Mouse (Mus musculus) central nervous system, embryonic 18 days (tissue): Measurements from ENCODE around the gene Nat14. TPM values are rescaled to one million over a fixed set of nuclear protein-coding genes. Genes with fewer than 3 reads are reported as not detected.

Experiments
- polyA plus RNA-seq: library from polyadenylated mRNA; depleted of rRNA; stranded (reverse); fragments of >200 nt; gene quantifications from 2 replicates; pipeline ENCODE4 v1.2.3, GENCODE M21; 2012; rRNA removed

Gene Nat14
- 34.3 and 37.0 TPM in 2 replicates for polyA plus RNA-seq

DNA sequence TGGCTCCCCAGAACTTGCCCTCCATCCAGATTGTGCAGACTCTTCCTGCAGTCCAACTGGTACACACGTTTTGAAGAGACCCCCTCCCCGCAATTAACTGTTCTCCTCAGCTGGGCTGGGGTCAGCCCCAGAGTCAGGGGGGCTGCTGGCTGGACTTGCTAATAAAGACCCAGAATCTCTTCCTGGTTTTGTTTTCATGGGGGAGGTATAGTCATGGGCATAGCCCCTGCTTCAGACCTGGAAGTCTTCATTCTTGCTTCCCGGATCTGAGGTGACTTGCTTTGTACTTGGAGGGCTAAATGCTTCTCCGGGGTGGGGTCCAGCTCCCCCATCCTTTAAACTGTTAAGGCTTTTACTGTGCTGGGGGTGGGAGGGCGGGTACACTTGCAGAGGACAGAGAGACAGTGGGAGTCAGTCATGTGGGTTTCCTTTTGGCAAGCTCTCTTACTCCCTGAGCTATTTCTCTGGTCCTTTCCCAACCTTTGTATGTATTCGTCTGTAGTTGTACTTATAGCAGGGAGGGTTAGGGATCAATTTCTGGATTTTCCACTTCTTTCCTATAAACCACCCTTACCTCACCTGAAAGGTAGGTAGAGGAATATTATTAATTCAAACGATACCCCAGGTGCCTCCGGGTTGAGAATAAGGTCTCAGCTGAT is at the start of gene Nat14:
Nat14 (plus strand) TSS at position 205 of the 659 bp plus-strand sequence.

DNA sequence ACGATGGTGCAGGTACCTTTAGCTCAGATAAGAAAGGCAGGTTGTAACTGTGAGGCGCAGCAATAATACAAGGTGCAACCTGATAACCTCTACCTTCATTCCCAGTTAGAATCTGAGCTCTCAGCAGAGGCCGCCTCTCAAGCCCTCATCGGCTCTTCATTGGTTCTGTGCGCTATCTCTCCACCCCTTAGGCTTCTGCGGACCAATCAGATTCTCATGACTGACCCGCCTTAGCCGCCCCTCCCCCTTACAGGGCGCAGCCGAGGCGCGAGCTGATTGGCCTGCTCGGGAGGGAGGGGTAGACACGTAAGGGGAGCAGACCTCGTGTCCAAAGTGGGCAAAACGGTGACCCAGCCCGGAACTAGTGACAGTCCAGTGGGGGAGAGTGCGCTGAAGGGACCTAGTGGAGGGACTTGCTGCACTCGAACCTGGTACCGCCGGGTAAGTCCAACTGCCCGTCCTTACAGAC is 45.0 kb upstream of the Nat14 start, which contains the start of gene Isoc2a:
Isoc2a (plus strand) TSS at position 401 of the 469 bp plus-strand sequence.

DNA sequence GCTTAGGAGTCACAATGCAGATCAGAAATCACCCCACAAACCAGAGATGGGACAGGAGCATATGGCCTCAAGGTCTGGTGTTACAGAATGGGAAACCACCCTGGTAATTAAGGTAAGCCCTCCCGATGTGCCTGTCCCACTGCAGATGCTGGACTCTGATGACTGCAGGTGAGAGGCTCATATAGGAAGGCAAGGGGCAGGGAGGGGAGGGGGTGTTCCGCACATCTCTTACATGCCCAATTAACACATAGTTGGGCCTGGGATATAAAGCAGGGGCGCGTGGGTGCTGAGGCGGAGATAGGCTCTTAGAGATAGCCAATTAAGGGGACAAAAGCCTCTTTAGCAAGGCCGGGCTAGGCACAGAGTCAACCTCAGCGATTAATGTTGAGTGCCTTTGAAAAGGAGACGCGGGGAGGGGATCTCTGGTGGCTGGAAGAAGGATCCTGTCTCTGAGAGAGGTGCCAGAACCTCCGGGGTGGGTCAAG is 15.3 kb upstream of the Nat14 start, which contains the start of gene Gm36210:
Gm36210 (minus strand) TSS at position 51 of the 485 bp plus-strand sequence.

GRCm38 (mm10) chr7:4915007-4915665 is 6.7 kb upstream of the Nat14 start, which contains the start of gene Zfp628:
Zfp628 (plus strand) TSS chr7:4915217.

DNA sequence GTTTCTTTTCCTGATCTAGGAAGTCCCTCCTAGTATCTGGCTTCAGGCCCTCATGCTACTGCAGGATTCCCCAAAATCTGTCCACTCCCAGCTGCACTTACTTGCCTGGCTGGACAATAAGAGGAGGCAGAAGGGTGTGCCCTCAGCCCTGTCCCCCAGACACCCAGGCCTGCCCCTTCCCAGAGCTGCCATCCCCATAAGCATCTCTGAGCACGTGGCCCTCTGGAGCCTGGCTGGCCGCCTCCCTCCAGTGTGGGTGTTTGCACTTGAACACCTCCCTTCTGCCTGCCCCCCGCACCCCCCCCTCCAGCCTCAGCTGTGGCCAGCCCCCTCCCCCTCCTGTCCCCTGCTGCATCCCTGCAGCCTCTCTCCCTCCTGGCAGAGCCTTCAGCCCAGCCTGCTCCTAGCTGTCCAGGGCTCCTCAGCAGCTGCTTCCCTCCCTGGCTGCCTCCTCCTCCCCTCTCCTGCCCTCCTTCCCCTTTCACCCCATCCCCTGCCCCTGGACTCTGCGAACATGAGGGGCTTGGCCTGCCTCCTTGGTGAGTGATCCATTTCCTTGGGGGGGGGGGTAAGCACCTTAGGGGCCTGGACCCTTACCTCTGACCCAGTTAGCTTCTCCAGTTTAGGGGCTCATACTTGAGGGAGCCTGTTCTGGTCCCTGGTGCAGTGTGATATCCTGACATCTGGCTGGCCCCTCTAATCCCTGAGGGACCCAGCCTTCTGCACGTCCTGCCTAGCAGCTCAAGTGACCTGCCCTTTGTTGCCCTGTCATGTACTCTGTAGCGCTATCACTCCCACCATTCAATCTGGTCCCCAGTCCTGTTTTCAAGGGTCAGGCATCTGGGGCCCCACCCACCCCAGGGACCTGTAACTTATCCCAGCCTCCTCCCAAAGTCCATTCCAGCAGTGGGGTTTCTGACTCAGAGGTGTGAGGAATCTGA is 3.9 kb downstream of the Nat14 start, which contains the start of gene Ssc5d:
Ssc5d (plus strand) TSS at position 345 of the 941 bp plus-strand sequence.

GRCm38 (mm10) chr7:4964272-4964671 is 42.4 kb downstream of the Nat14 start, which contains the start of gene Sbk2:
Sbk2 (minus strand) TSS chr7:4964406.

GRCm38 (mm10) chr7:4971068-4971467 is 49.2 kb downstream of the Nat14 start, which contains the start of gene Sbk3:
Sbk3 (minus strand) TSS chr7:4971168.

Other genes with a start within 250 kb of the Nat14 start
- 102 and 104 TPM in 2 replicates for gene Hspbp1, start 237.0 kb upstream of the Nat14 start, polyA plus RNA-seq
- gene Brsk1, start 231.4 kb upstream of the Nat14 start, polyA plus RNA-seq = 143 and 158 TPM in 2 replicates
- gene Tmem150b, start 196.8 kb upstream of the Nat14 start, polyA plus RNA-seq = 0.11 and 0.14 TPM in 2 replicates
- 112 and 122 TPM in 2 replicates for gene Kmt5c, start 181.9 kb upstream of the Nat14 start, polyA plus RNA-seq
- gene Cox6b2, start 168.9 kb upstream of the Nat14 start, polyA plus RNA-seq = 29.6 and 43.1 TPM in 2 replicates
- gene Fam71e2, start 150.7 kb upstream of the Nat14 start, polyA plus RNA-seq = 0.03 TPM in 1 of 2 replicates, not detected in the other
- gene Il11, start 139.2 kb upstream of the Nat14 start, polyA plus RNA-seq = 0.49 and 0.62 TPM in 2 replicates
- not detected in 2 replicates for gene Tmem190, start 139.1 kb upstream of the Nat14 start, polyA plus RNA-seq
- gene Tmem238, start 132.4 kb upstream of the Nat14 start, polyA plus RNA-seq = 6.4 and 7.8 TPM in 2 replicates
- gene Rpl28, start 129.2 kb upstream of the Nat14 start, polyA plus RNA-seq = 289 and 373 TPM in 2 replicates
- gene Ube2s, start 109.4 kb upstream of the Nat14 start, polyA plus RNA-seq = 351 and 378 TPM in 2 replicates
- 155 and 178 TPM in 2 replicates for gene Shisa7, start 77.3 kb upstream of the Nat14 start, polyA plus RNA-seq
- 2.4 and 3.1 TPM in 2 replicates for gene Isoc2b, start 51.8 kb upstream of the Nat14 start, polyA plus RNA-seq
- gene Isoc2a, start 44.9 kb upstream of the Nat14 start, polyA plus RNA-seq = 6.4 and 7.5 TPM in 2 replicates
- 0.89 and 1.0 TPM in 2 replicates for gene Gm36210, start 15.5 kb upstream of the Nat14 start, polyA plus RNA-seq
- 8.0 and 9.8 TPM in 2 replicates for gene Zfp628, start 6.8 kb upstream of the Nat14 start, polyA plus RNA-seq
- gene Ssc5d, start 3.8 kb downstream of the Nat14 start, polyA plus RNA-seq = 2.5 and 3.2 TPM in 2 replicates
- 0.12 and 0.23 TPM in 2 replicates for gene Sbk2, start 42.4 kb downstream of the Nat14 start, polyA plus RNA-seq
- gene Sbk3, start 49.1 kb downstream of the Nat14 start, polyA plus RNA-seq = 1.9 and 2.0 TPM in 2 replicates
- gene Zfp579, start 74.1 kb downstream of the Nat14 start, polyA plus RNA-seq = 83.5 and 95.4 TPM in 2 replicates
- gene Zfp524, start 92.4 kb downstream of the Nat14 start, polyA plus RNA-seq = 9.7 and 10.5 TPM in 2 replicates
- gene Fiz1, start 92.7 kb downstream of the Nat14 start, polyA plus RNA-seq = 30.6 and 33.0 TPM in 2 replicates
- not detected in 2 replicates for gene Gm44973, start 93.5 kb downstream of the Nat14 start, polyA plus RNA-seq
- 28.3 and 32.9 TPM in 2 replicates for gene Zfp865, start 98.3 kb downstream of the Nat14 start, polyA plus RNA-seq
- gene Ccdc106, start 98.5 kb downstream of the Nat14 start, polyA plus RNA-seq = 70.7 and 72.2 TPM in 2 replicates
- not detected in 2 replicates for gene 4632433K11Rik, start 112.1 kb downstream of the Nat14 start, polyA plus RNA-seq
- gene Zfp784, start 116.4 kb downstream of the Nat14 start, polyA plus RNA-seq = 5.8 and 7.8 TPM in 2 replicates
- 46.8 and 62.8 TPM in 2 replicates for gene Zfp580, start 129.5 kb downstream of the Nat14 start, polyA plus RNA-seq
- gene U2af2, start 140.1 kb downstream of the Nat14 start, polyA plus RNA-seq = 319 and 341 TPM in 2 replicates
- 180 and 196 TPM in 2 replicates for gene Epn1, start 158.2 kb downstream of the Nat14 start, polyA plus RNA-seq
- not detected in 2 replicates for gene Rfpl4, start 194.9 kb downstream of the Nat14 start, polyA plus RNA-seq
- gene Rasl2-9, start 203.9 kb downstream of the Nat14 start, polyA plus RNA-seq = 0.36 and 0.44 TPM in 2 replicates
- gene Vmn1r55, start 227.6 kb downstream of the Nat14 start, polyA plus RNA-seq = not detected in 2 replicates